Mouse (Mus musculus): ENCODE data around the gene Gfm2.

- no peak for TF ChIP-seq POLR2A (IDR thresholded peaks at IDR 0.05; ENCODE audit: borderline replicate concordance, insufficient read depth, low read length)
- no peak for TF ChIP-seq CTCF (IDR thresholded peaks at IDR 0.05; ENCODE audit: borderline replicate concordance, insufficient read depth, low read depth, low read length)
Measured at GRCm38 (mm10) chr13:97216196-97216595, 78.5 kb downstream of the Gfm2 start.

Measured in cerebellum, adult 2 months (tissue).